Mouse (Mus musculus): Measurements from ENCODE around the gene R3hdm1.

DNA sequence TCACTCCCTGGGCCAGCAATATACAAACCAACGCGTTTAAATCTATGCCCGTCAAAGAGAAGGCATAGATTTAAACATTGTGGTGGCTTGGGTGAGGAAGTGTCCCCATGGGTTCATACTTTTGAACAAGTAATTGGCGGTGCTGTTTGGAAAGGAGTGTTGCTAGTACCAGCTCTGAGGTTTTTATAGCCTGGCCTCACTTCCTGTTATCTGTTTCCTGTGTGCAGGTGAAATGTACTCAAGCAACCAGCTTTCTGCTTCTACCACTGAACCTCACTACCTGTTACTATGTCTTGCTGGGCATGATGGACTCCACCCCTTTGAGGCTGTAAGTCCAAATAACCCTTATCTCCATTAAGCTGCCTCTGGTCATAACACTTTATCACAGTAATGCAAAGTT, 45.8 kb upstream of the R3hdm1 start:
- no peak for TF ChIP-seq CTCF (conservative IDR thresholded peaks at IDR 0.05 in 1 of 2, IDR thresholded peaks at IDR 0.05 in 1 of 2; ENCODE audit: low read depth in 2 of 2, low read length in 2 of 2)
- TF ChIP-seq MEF2A (IDR thresholded peaks at IDR 0.05; ENCODE audit: borderline replicate concordance, low read depth, low read length) = no peak
